Mouse (Mus musculus): Measurements from ENCODE around the gene Tmem30b.

- TF ChIP-seq CTCF (IDR thresholded peaks at IDR 0.05) (peak; percentile 66), EP300 (IDR thresholded peaks at IDR 0.05) (no peak)
Measured at GRCm38 (mm10) chr12:73545672-73546085, 513 bp downstream of the Tmem30b start.

Measured in lung, postnatal 0 days (tissue).